Mouse (Mus musculus) urinary bladder, postnatal 4 days (tissue): Measurements from ENCODE around the gene Isg15.
A peak's percentile ranks its signal among the peaks of the same experiment; 100 is the strongest.

ENCODE experiments used
- DNase-seq, 2 experiments: peaks; one replicate each; pipeline ENCODE4 v3.0.0; 2021 to 2022; ENCODE audit warnings: low spot score in 2 of 2

Isg15 gene

DNA sequence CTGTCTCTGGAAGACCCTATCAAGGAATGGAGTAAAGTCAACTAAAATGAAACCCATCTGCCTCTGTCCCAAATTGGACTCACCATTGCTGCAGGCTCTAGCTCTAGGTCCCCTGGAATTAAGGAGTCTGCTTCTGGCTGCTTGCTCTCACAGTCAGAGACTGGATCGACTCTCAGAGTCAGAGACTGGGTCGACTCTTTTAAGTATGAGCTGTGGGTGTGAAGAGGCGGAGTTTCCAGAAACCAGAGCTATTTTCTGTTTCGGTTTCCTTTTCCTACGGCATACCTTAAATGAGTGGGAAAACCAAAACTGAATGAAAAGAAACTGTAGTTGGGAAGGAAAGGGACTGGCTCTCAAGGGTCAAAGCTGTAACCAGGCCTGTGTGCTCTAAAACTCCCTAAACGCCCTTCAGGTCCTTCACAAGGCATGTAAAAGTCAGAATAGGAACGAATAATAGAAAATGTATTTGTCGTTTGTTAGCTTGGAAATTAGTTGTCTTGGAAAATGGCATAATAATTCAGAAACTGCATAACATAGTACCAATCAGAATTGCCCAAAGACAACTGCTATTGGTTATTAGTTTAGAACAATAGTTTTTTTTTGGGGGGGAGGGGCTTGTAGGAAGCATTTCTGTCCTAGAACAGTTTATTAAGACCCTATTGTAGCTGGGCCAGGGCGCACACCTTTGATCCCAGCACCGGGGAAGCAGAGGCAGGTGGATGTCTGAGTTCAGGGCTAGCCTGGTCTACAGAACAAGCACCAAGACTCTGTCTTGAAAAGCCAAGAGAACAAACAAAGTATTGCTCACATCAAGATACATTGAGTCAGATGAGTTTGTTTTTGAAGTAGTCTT is at the start of gene Isg15:
TSS of gene Isg15 (minus strand) at position 196 of the 853 bp plus-strand sequence.
- DNase-seq: no peak

DNA sequence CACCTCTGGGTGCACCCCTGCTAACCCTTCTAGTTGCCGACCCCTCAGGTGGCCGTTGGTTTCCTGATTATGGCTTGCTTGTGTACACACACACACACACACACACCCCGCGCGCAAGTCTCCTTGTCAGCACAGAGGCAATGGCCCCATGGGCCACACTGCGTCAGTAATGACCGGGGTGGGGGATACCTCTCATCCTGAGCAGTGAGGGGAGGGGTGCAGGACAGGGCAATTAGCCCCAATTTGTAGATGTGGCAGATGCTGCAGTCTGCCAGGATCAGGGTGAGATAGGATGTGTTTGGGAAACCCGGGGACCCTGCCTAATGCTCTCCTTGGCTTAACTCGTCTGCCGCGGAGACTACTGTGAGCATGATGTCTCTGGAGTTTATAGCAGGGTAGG is 48.9 kb upstream of the Isg15 start:
- no peak for DNase-seq

DNA sequence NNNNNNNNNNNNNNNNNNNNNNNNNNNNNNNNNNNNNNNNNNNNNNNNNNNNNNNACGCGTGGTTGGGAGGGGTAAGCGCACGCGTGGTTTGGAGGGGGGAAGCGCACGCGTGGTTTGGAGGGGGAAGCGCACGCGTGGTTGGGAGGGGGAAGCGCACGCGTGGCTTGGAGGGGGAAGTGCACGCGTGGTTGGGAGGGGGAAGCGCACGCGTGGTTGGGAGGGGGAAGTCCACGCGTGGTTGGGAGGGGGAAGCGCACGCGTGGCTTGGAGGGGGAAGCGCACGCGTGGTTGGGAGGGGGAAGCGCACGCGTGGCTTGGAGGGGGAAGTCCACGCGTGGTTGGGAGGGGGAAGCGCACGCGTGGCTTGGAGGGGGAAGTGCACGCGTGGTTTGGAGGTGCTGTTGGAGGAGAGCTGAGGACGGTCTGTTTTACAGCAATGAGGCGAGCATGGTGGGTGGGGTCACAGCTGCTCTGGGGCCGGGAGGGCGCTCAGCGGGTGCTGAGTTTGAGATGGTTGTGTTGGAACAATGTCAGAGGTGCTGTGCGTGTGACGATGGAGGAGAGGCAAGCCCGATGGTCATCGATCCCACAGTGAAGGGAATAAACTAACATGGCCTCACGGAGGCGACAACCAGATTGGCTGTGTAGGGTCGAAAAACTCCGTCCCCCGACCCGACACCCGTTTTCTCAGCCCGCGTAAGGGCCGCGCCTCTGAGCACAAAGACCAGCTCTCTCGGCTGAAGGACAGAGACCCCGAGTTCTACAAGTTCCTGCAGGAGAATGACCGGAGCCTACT is 36.2 kb upstream of the Isg15 start:
- DNase-seq: no peak

DNA sequence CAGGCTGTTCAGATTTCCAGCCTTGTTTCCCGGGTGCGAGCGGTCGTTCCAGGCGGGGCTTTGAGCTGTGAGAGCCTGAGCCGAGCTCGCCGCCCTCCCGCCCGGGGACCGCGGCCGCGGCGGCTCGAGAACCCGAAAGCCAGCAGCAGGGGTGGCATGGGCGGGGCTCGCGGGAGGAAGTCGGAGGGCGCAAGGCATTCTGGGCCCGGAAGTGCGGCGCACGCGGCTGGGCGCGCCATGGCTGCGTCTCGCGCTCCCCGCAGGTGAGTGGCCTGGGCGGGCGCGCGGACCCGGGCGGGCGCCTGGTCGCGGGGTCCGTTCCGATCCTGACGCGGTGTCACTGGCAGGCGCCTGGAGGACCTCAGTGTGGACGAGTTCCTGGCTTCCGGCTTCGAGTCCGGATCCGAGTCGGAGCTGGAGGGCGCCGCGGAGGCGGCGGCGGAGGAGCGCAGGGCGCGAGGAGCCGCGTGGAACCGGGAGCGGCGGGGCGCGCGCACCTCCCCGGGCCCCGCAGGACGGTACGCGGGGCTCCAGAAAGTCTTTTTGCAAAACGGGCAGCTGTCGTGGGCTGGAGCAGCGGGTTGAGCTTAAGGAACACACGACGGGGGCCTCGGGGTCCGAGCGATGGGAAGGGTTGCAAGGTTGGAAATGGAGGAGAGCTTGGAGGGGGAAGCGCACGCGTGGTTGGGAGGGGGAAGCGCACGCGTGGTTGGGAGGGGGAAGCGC is 35.4 kb upstream of the Isg15 start, which contains the start of gene Noc2l:
TSS of gene Noc2l (plus strand) at position 203 of the 726 bp plus-strand sequence.
- peak; percentile 85 to 92 for DNase-seq

DNA sequence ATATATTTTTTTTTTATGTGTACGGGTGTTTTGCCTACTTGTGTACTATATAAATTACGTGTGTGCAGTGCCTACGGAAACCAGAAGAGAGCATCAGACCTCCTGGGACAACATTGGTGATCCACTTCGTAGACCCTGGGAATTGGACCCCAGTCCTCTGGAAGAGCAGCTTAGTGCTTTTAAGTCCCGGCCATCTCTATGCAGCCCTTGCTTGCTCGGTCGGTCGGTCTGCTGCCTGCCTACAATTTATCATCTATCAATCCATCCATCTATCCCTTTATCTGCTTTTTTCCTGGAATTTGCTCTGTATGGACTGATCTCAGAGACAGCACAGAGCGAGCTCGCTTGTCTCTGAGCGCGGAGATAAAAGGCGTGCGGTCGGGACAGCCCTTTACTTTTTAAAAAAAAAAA is 34.7 kb upstream of the Isg15 start:
- DNase-seq: no peak

DNA sequence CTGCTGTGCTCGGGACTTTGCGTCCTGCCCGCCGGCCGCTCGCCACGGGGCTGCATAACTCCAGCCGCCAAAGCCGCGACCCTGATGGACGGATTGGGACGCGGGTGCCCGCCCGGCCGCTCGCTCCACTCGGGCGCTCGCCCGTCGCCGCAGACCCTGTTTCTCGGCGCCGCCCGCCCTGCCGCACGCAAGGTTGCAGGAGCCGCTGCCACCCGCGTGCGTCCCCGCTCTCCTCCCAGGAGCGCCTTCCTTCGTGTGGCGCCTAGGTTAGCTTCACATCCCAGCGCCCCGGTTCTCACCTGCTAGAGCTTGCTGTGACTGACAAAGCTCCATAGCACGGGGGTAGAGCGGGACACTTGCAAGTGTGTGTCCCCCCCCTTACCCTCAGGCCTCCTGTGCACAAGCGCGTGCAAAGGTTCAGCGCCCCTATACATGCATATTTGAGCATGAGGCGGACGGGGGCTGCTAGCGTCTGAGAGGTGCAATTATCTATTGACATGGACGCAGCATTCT is 34.1 kb upstream of the Isg15 start, which contains the start of gene Plekhn1:
TSS of gene Plekhn1 (minus strand) at position 157 of the 513 bp plus-strand sequence.
- DNase-seq: peak; percentile 68 to 79

DNA sequence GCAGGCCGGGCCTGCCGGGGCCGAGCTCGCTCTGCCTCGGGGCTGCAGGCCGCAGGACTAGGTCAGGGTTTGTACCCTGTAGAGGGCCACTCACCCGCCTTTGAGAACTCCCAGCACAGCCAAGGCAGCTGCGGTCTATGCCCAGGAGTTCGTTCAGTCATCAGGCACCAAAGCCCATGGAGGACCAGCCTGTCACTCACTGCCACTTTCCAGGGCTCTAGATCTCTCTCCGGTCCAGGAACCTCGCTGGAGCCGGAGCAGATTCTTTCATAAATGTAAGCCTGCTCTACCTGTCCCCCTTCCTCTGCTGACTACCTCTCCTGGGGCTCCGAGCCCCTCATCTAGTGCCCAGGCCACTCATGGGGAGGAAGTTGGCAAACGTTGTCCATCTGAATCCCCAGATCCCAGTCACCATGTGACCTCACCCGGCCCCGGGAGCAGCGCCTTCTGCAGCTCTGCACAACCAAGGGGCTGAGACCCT is 33.4 kb upstream of the Isg15 start:
- no peak for DNase-seq

DNA sequence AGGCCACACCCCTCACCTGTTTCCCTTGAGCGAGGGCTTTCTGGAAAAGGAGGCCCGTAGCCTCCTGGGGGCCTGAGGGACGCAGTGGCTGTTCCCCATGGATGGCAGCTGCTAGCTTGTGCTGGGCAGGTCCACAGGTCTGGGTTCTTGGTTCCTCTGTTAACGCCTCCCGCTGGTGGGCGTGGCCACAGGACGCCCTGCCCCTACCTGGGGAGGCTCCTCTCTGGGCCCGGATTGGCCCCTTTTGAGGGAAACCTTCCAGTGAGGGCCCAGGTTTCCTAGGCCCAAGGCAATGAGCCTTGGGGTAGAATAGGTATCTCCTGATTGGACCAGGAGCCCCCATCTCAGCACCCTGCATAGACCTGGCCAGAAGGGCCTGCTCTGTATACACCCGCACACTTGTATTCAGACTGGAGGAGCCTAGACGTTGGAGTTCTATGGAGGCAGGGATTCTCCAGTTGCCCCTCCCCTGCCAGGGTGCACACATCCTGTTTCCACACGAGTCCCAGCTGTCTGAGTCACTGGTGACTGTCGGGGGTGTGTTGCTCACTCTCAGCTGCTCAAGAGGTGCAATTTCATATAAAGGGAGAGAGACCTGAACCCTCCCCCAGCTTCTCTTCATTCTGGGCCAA is 27.9 kb upstream of the Isg15 start:
- DNase-seq: peak in 1 of 2 experiments; percentile 46

DNA sequence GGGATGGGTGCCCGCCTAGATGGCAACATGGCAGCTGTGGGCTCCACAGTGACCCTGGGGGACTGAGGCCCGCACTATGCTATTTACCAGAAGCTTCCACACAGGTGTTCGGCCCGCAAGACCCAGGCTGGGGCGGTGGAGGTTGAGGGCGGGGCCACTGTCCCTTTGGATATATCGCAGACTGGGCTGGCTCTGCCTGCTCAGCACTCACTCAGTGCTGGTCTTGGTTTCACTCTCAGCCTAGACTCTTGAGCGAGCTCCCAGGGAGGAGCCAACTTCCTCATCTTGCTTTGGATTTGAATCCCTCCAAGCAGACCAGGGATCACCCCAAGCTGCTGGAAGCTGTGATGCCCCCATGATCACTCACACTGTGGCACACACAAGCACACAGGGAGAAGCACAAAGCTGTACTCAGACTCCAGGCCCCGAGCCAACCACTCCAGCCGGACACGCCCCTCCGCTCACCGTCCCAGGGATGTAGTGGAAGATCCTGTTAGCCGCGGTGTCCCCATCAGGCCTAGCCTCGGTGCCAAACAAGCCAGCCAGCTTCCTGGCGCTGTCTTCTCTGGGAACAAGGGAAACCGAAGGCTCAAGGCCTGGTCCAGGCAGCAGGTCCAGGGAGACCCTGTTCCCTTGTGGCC is 27.3 kb upstream of the Isg15 start:
- no peak for DNase-seq

DNA sequence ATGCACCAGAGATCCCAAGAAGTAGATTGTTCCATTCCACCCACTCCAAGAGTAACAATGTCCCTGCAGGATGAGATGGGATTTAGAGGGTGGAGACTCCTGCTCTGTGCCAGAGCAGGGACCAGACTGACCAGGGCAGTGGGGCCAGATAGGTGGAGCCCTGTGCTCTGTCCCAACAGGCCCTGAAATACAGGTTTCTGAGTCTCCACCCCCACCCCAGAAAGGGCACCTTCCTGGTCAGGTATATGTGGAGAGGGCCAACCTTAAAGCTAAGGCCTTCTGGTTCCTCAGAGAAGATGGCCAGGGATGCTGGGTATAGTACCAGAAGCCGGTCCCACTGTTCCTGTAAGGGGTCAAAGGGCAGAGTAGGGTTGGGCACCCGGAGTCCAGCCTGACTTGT is 23.7 kb upstream of the Isg15 start:
- DNase-seq: no peak

DNA sequence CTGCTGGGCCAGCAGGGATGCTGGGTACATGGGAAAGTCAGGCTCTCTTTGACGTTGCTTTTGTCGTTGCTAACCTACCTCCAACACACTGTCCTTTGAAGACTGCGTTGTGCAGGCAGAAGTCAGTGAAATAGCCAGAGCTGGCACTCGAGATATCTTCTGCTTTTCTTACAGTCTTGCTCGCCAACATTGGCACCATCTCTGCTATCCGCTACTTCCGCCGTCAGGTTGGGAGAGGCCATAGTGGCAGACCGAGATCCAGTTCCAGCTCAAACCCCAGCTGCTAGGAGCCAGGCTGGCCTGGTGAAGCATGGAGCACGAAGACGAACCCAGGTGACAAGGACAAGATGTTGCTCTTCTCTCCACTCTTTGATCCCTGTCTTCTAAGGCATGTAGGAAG is 19.3 kb upstream of the Isg15 start:
- DNase-seq: no peak

DNA sequence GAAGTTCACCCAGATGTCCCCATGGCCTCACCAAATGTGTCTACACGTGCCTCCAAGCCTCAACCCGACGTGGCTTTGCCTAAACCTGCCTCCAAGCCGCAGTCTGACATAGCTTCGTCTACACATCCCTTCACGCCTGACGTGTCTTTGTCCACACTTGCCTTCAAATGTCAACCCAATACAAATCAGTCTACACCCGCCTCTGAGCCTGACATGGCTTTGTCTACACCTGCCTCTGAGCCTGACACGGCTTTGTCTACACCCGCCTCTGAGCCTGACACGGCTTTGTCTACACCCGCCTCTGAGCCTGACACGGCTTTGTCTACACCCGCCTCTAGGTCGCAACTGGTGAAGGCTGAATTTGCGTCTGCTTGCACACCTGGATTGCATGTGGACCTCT is 17.2 kb upstream of the Isg15 start:
- DNase-seq: no peak

DNA sequence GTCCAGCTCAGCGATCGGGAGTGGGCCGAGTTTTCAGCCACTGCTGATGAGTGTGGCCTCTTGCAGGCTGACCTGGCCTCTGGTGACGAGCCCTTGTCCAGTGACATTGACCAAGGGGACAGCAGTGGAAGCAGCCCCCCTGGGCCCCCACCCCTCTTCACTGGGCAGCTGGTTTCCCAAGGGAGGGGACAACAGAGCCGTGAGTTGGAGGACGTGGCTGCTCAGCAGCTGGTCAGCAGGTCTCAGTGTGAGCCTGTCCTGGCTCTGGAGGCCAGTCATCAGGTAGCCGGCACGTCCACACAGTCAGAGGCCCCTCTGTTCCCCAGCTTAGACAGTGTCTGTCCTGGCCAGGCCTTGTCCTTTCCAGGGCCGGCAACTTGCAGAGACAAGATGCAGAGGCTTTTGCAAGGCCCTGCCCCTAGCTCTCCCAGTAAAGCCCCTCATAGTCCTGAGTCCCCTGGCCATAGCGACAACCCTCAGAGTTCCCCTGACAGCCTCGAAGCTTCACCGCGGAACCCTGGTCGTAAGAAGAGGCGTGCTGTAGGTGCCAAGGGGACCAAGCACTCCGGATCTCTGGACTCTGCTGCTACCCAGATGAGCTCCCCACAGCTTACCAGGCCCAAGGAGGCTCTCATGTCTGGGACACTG is 16.5 kb upstream of the Isg15 start:
- DNase-seq: no peak

DNA sequence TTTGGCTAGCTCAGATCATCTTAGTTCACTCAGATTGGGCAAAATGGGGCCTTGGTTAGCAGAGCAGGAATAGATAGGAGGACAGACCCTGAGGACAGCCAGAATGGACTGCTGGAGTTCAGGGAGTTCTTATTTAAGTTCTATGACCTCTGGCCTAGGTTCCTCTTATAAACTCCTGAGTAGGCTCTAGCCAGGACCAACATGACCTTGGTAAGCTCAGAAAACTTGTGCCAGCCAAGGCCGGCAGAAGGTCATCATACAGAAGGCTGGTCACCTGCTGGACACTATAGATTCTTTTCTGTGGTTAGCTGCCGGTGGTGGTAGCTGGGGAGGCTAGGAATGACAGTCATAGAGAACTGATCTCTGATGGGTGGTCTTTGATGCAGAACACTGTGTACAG is 15.6 kb upstream of the Isg15 start:
- no peak for DNase-seq

DNA sequence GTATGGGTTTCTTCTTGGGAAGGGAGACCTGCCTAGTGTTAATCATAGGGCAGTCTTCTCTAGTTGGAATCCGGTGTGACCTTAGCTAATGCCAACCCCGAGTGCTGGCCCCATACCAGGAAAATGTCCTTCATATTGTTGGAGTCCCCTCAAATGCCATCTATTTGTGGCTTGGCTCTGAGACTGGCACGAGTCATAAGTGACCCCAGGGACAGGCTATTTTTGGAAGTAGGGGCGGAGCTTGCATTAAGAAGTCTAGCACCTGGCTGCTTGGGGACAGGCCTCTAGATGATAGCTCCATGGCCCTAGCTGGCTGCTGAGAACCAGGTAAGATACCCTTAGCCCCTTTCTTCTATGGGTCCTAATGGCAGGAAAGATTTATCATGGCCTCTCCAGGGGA is 15.0 kb upstream of the Isg15 start, which contains the start of gene Perm1:
TSS of gene Perm1 (plus strand) at position 220 of the 400 bp plus-strand sequence.
- no peak for DNase-seq

DNA sequence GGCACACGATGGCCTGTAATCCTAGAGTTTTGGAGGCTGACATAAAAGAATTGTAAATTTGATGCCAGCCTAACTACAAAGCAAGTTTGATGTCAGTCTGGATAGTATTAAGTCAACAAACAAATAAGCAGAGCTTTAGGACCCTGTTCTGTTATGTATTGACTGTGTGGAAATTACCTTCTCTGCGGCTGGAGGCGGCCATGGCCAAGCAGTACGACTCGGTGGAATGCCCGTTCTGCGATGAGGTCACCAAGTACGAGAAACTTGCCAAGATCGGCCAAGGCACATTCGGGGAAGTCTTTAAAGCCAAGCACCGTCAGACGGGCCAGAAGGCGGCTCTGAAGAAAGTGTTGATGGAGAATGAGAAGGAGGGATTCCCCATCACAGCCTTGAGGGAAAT is 12.5 kb upstream of the Isg15 start:
- DNase-seq: no peak

DNA sequence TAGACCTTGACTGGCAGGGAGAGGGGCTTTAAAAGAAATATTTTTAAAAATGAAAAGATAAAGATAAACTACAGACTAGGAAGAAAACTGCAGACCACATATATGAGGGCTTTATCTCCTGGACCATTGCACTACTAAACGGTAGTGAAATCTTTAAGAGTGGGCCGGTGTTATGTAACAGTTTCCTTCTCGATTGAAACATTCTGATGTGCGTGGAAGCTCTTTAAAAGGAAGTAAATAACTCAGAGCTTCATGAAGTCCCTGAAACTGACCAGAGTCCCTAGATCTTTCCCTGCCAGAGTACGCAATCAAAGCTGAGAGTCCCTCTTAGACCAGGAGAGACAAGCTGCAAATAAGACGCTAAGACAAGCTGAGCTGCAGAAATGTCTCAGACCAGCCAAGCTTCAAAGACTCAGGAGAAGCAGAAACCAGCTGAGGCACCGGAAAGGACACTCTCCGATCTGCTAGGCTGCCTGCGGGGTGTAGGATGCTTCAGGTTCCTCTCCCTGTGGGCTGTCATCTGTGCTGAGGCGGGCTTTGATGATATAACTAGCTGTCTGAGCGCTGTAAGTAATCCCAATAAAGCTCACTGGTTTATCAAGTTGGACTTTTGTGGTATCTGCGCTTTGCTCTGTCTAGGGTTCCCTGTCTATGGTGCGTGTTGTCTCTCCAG is 9.5 kb upstream of the Isg15 start:
- no peak for DNase-seq

DNA sequence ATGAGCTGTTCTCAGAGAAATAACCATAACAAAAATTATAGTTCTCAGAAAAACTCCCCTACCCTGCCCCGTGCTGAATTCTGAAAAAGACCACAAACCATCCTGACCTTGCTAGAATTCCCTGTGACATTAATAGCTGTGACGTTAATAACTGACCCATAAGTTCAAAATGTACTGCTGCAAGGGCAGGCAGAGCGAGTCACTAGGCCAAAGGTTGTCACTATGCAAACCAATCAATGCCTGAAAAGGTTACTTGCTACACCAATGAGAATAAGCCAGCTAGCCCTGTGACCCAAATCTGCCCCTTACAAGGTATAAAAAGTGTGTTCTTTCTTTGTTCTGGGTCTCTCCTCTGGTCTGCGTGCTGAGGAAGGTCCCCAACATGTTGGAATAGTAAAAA is 8.3 kb upstream of the Isg15 start:
- no peak for DNase-seq

DNA sequence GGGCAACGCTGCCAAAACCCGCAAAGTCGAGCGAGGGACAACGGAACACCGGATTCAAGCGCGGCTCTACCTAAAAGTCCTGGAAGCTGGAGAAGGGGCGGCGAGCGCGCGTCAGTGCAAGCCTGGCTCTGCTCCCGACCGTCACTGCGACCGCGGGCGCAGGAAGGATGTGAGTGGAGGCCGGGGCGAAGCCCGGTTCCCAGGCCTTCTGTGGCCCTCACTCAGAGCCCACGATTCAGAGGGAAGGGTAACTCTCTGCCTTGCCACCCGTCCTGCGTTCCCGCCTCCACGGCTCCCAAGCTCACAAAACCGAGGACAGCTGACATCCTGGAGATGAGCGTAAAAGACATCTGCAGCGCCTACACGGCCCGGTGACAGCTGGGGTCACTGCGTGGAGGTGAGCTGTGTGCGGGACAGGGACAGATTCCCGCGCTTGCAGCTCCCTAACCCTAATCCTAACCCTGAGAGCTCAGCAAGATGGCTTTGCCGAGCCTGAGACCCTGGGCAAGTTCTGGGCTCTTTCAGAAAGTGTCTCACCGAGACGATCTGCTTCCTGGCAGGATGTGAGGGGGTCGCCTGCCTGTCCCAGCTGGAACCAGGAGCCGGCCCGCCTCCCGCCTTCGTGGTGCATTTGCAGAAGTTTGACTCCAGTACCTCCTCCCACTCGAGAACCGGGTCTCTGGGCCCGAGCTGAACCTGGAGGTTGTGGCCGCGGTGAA is 3.0 kb upstream of the Isg15 start:
- DNase-seq: no peak
